Mouse (Mus musculus) midbrain, embryonic 13.5 days (tissue): ENCODE measurements around the gene Mien1. TPM values are rescaled to one million over a fixed set of nuclear protein-coding genes. Genes with fewer than 3 reads are reported as not detected.
A peak's percentile ranks its signal among the peaks of the same experiment; 100 is the strongest.

Experiments used
- ATAC-seq: fragments of 200-750 bp; cut with Nextera tagmentation; 2 replicates; pipeline ENCODE4 v1.8.0; 2017; ENCODE audit warnings: mild to moderate bottlenecking, moderate TSS enrichment, moderate library complexity
- H3K27ac ChIP-seq: fragments of 300-500 bp; sonication (generic); 2 replicates; pipeline ENCODE4 v1.5.1; 2015; ENCODE audit warnings: inconsistent platforms, mild to moderate bottlenecking, moderate library complexity
- H3K27me3 ChIP-seq: fragments of 300-500 bp; sonication (generic); 2 replicates; pipeline ENCODE4 v1.6.1; 2015; ENCODE audit warnings: mild to moderate bottlenecking, inconsistent platforms
- H3K36me3 ChIP-seq: fragments of 300-500 bp; sonication (generic); 2 replicates; pipeline ENCODE4 v1.6.1; 2015; ENCODE audit warnings: mild to moderate bottlenecking, inconsistent platforms
- H3K4me1 ChIP-seq: fragments of 300-500 bp; sonication (generic); replicated peaks from 2 replicates; pipeline ENCODE4 v1.6.1; 2015; ENCODE audit warnings: inconsistent platforms
- H3K4me2 ChIP-seq: fragments of 300-500 bp; sonication (generic); replicated peaks from 2 replicates; pipeline ENCODE4 v1.6.1; 2015; ENCODE audit warnings: moderate library complexity, mild to moderate bottlenecking, inconsistent platforms
- H3K4me3 ChIP-seq: fragments of 300-500 bp; sonication (generic); replicated peaks from 2 replicates; pipeline ENCODE4 v1.5.1; 2015; ENCODE audit warnings: mild to moderate bottlenecking, inconsistent platforms
- H3K9ac ChIP-seq: fragments of 300-500 bp; sonication (generic); replicated peaks from 2 replicates; pipeline ENCODE4 v1.6.1; 2015; ENCODE audit warnings: mild to moderate bottlenecking, inconsistent platforms
- H3K9me3 ChIP-seq: fragments of 300-500 bp; sonication (generic); 2 replicates; pipeline ENCODE4 v1.6.1; 2016; ENCODE audit warnings: mild to moderate bottlenecking, inconsistent platforms
- WGBS: fragments of 180-500 bp; shearing (Covaris S2); methylation state at CpG from one replicate; pipeline ENCODE4 v1.1.7; 2015; 5-methylcytosine and 5-hydroxymethylcytosine counted together
- polyA plus RNA-seq: library from polyadenylated mRNA; unstranded; fragments of >200 nt; fragmentation: Nextera tagmentation; extraction: Ambion mirVana; gene quantifications from 2 replicates; pipeline ENCODE4 v1.2.1, GENCODE M21; 2015

The Mien1 gene
- polyA plus RNA-seq, 1 experiment from 2014 or later: 239 TPM

DNA sequence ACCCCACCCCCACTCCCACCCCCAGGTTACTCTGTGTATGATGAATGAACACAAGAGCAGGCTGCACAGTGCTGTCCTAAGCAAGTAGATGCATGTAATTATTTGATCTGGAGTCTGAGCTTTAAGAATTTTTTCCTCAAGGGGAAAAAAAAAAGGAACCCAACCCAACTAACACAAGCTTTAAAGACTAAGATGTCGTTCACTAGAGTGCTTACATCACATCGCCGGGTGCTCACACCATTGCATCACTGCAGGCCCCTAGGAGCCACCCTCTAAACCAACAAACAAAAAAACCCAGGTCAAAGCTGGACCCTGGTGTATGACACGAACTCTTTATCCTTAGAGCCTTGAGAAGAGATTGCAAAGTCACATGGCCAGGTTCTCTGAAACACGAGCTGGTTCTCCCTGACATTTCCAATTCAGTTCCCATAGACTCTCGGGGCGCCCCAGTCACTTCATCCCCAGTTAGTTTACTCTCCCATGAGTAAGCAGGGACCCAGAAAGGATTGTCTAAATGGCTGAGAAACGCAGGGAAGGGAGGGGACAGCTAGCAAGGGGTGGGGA is 35.2 kb upstream of the Mien1 start:
- H3K9me3 ChIP-seq: no peaks in the 10 kb centered on the region
- no peaks in the 10 kb centered on the region for H3K27me3 ChIP-seq
- no peak for ATAC-seq
- H3K4me1 ChIP-seq: peaks cover 5% of the 10 kb centered on the region; the same call in 1 of the 2 replicates
- no peak overlapping the region for H3K27ac ChIP-seq
- H3K36me3 ChIP-seq: no peaks in the 10 kb centered on the region
- no peak overlapping the region for H3K9ac ChIP-seq
- 61% methylated on average over 8 of the region's 8 CpGs for WGBS
- no peak overlapping the region for H3K4me2 ChIP-seq
- H3K4me3 ChIP-seq: no peak overlapping the region

DNA sequence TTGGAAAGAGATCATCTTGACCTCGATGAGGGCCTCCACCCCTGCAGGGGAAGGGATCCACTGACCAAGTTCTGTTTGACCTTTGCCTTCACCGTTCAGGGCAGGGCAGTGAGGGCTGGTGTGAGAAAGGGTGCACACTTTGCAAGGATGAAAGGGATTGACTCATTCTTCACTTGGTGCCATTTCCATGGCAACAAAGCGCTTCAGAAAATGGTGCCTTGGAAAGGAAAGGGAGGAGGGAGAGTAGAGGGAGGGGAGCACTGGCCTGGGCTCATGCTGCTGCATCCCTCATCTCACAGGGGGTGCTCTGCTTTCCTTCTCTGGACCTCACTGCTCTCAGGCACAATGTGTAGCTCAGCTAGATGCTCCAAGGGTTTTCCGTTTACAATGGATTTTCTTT is 33.9 kb upstream of the Mien1 start:
- Histone ChIP-seq H3K9ac (no peak overlapping the region), H3K4me2 (no peak overlapping the region), H3K4me3 (no peak overlapping the region), H3K36me3 (no peaks in the 10 kb centered on the region), H3K4me1 (peaks cover 5% of the 10 kb centered on the region; the same call in 1 of the 2 replicates), H3K27ac (no peak overlapping the region), H3K27me3 (no peaks in the 10 kb centered on the region), H3K9me3 (no peaks in the 10 kb centered on the region)
- no peak for ATAC-seq
- 26% methylated on average over 4 of the region's 4 CpGs for WGBS

DNA sequence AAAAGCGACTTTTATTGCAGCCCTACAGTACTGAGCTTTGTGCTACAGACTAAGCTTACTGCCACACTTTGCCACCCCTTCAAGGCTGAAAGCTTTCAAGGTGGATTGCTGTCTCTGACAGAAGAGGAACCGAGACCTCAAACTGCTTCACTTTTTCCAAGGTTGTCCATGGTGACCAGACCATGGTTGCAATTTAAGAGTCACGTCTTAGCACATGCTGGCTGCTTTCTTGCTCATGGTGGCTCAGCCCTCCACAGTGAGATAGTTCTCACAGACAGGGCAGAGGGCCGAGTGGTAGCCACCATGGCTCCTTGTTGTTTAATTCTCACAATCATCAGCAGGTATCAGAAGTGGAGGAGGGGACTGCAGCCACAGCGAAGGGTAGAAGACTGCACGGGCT is 32.0 kb upstream of the Mien1 start:
- H3K36me3 ChIP-seq: no peaks in the 10 kb centered on the region
- no peak overlapping the region for H3K4me2 ChIP-seq
- H3K9ac ChIP-seq: no peak overlapping the region
- no peak overlapping the region for H3K27ac ChIP-seq
- no peak overlapping the region for H3K4me3 ChIP-seq
- H3K27me3 ChIP-seq: no peaks in the 10 kb centered on the region
- WGBS: 89% methylated on average over 6 of the region's 6 CpGs
- ATAC-seq: no peak
- H3K9me3 ChIP-seq: no peaks in the 10 kb centered on the region
- peaks cover 5% of the 10 kb centered on the region; the same call in 1 of the 2 replicates for H3K4me1 ChIP-seq

DNA sequence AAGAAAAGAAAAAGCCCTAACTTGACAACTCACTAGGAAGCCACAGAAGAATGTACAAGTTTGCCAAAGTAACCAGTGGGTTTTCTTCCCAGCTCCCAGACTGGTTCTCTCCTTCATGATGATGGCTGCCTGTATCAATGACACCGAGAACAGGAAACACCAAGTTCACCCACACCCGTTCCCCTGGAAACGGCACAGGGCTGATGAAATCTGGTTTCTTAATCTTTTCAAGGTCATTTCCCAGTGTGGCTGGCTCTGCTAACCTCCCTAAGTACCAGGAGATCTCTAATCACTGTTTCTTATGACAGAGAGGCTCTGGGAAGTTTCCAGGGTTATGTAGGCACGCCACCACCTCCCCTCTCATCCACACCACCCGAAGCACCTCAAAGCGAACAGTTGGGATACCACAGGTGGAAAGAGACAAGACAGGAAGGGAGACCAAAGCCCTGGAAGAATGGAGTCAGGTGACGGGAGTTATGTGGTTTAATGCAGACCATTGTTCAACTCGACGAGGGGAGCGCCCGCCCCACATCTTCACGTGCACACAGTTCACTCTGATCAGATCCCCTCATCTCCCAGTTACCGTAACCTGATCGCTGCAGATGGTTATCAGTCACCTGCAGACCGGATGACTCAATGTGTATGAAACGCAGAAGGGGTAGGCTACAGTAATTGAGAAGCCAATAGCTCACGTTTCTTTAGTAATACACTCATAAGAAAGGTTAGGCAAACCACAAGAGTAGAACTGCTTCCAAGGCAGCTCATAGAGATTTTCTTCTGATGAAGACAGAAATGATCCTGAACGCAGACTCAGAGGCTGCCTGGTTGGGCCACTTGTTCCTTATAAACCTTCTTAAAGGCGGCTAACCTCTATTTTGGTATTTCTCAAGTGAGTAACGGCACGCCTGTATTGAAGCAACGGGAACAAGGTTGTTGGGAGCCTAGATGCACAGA is 31.2 kb upstream of the Mien1 start:
- Histone ChIP-seq H3K9me3 (no peaks in the 10 kb centered on the region), H3K9ac (no peak overlapping the region), H3K27me3 (no peaks in the 10 kb centered on the region), H3K36me3 (no peaks in the 10 kb centered on the region), H3K4me1 (peaks cover 5% of the 10 kb centered on the region; the same call in 1 of the 2 replicates), H3K4me3 (no peak overlapping the region), H3K27ac (no peak overlapping the region), H3K4me2 (no peak overlapping the region)
- ATAC-seq: no peak
- 81% methylated on average over 22 of the region's 22 CpGs for WGBS

DNA sequence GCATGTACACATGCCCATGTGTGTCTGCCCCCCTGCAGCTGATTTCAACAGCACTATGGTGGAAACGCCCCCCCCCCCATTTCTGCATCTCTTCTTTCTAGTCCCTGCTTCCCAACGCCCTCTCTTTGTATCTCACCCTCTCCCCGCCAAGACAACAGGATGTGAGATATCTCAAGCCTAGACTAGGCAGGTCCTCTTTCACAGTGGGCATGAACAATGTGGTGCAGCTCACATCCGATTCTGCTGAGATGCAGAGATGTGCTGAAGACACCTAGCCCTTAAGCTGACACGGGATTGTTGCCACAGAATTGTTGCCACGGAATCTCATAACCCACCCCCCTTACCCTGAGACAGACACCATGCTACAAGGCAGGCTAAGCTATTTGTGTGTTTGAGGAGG is 25.7 kb upstream of the Mien1 start:
- no peak overlapping the region for H3K9ac ChIP-seq

DNA sequence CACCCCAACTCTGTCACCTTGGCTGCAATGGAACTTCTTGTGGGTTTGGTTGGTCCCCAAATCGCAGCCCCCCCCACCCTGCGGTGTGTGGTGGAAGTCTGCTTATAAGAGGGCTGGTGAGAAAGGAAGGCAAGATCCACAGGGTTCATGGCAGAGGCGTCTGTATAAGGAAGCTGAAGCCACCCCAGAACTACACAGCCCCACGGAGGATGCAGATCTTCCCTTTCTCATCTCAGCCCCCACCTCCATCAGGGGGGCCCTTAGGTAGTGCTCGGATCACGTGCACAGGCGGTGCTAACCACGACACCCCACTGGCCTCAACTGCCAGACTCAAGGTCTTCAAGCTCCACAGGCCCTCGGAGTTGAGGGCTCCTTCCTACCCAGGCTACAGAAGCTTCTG is 25.1 kb upstream of the Mien1 start:
- no peak overlapping the region for H3K27ac ChIP-seq
- 82% methylated on average over 9 of the region's 9 CpGs for WGBS
- H3K4me2 ChIP-seq: no peak overlapping the region
- no peaks in the 10 kb centered on the region for H3K36me3 ChIP-seq
- H3K9me3 ChIP-seq: no peaks in the 10 kb centered on the region
- H3K4me1 ChIP-seq: no peaks in the 10 kb centered on the region
- H3K27me3 ChIP-seq: peaks cover 29% of the 10 kb centered on the region
- no peak overlapping the region for H3K4me3 ChIP-seq
- H3K9ac ChIP-seq: no peak overlapping the region
- no peak for ATAC-seq

More for the DNA sequence above, 25.7 kb upstream of the Mien1 start:
- H3K27ac ChIP-seq: no peak overlapping the region
- ATAC-seq: no peak
- H3K4me1 ChIP-seq: no peaks in the 10 kb centered on the region
- H3K36me3 ChIP-seq: no peaks in the 10 kb centered on the region
- H3K4me2 ChIP-seq: no peak overlapping the region
- no peaks in the 10 kb centered on the region for H3K9me3 ChIP-seq
- peaks cover 23% of the 10 kb centered on the region for H3K27me3 ChIP-seq
- WGBS: 81% methylated on average over 6 of the region's 6 CpGs
- H3K4me3 ChIP-seq: no peak overlapping the region

DNA sequence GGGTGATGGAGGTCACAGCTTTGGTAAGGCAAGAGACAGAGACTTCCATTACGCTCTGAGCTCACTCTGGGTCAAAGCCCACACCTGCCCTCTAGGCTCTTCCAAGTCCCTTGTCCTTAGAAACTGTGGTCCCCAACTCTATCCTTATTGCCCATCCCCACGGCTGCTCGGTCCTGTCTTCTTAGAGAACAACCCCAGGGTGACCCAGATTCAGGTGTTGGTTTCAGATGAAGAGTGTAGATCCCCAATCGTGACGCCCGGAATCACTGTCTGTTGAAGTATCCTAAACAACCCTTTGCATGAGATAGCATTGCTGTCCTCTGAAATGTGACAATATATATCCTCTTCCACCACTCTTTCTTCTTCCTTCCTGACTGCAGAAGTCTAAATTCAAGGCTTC is 23.5 kb upstream of the Mien1 start:
- Histone ChIP-seq H3K9ac (no peak overlapping the region), H3K4me2 (no peak overlapping the region), H3K36me3 (no peaks in the 10 kb centered on the region), H3K4me3 (no peak overlapping the region), H3K9me3 (no peaks in the 10 kb centered on the region), H3K27ac (no peak overlapping the region), H3K27me3 (peaks cover 41% of the 10 kb centered on the region), H3K4me1 (peaks cover 7% of the 10 kb centered on the region; the same call in 1 of the 2 replicates)
- ATAC-seq: no peak
- WGBS: 95% methylated on average over 6 of the region's 6 CpGs

DNA sequence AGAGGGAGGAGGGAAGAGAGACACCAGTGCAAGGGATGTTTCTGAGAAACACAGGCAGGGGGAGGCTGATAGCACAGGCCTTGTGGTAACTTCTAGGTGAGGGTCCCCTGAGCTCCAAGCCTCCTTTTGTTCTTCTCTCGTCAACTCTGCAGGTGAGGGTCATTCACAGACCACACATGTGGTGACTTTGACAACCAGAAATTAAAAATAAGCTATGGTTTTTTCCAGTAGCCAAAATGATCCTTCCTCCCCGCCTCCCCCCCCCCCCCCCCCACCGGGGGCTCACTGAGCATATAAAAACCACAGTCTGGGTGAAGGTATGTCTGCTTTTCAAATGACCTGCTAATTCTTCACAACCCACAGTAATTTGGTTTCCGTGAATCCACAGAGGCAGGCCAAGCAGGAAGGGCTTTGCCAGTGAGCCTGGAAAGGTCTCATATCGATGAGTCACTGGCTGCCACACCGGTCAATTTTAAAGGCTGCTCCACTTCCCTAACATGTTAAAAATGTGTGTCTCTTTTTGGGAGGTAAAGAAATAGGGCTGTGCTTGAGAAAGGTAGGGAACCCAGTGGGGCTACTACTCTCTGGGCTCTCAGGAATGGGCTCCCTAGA is 22.4 kb upstream of the Mien1 start:
- WGBS: 60% methylated on average over 6 of the region's 6 CpGs
- Histone ChIP-seq H3K9me3 (no peaks in the 10 kb centered on the region), H3K36me3 (no peaks in the 10 kb centered on the region), H3K4me2 (no peak overlapping the region), H3K27ac (no peak overlapping the region), H3K27me3 (peaks cover 42% of the 10 kb centered on the region), H3K4me3 (no peak overlapping the region), H3K9ac (no peak overlapping the region), H3K4me1 (peaks cover 11% of the 10 kb centered on the region; the same call in 1 of the 2 replicates)
- no peak for ATAC-seq

DNA sequence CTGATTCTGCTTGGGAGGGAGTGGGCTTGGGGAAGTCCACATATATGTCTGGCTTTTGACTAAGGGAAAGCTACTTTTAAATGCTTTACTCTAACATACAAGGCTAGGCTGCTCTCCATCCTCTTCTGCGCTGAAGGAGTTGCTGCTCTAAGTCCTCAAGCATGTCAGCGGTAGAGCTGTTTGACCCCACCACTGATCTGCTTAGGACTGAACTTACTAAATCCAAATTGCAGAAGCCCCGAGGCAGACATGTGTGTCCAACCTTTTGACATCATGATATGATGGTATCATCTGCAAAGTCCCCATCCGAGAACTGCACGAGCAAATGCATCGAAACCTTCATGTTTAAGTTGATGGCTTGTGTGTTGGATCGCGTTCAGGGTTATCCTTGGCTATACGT is 21.1 kb upstream of the Mien1 start:
- WGBS: 81% methylated on average over 9 of the region's 9 CpGs

DNA sequence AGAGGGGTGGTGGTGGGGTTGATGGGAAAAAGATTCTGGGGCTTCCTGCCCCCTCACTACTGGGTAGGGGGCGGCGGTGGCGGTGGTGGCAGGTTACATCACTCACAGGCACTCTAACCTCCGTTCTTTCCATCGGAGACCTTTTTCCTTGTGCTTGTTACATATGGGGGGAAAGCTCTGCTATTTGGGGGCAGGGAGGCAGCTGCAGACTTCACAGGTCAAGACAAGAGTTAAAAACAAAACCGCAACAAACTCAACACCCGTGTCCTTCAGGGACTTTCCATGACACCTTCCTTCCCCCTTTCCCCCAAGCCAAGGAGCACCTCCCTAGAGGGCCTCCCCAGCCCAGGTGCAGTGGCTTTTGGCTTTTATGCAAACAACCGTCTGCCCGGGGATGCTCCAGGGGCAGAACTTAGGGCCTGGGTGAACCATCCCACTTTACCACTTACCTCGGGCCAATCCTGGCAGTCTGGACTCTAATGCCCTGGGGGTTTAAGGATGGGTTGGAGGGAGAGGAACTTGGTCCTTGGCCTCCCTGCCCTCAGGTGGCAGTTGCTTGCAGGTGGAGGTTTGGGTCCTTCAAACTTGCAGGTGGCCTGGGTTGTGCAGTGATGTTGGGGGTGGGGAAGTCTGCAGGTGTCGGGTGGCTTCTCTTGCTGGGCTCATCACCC is 20.4 kb upstream of the Mien1 start:
- ATAC-seq: no peak
- H3K4me1 ChIP-seq: peaks cover 11% of the 10 kb centered on the region; the same call in 1 of the 2 replicates
- peaks cover 45% of the 10 kb centered on the region for H3K27me3 ChIP-seq

More for the DNA sequence above, 21.1 kb upstream of the Mien1 start:
- ATAC-seq: no peak
- Histone ChIP-seq H3K27ac (no peak overlapping the region), H3K36me3 (no peaks in the 10 kb centered on the region), H3K4me1 (peaks cover 11% of the 10 kb centered on the region; the same call in 1 of the 2 replicates), H3K9me3 (no peaks in the 10 kb centered on the region), H3K9ac (no peak overlapping the region), H3K27me3 (peaks cover 45% of the 10 kb centered on the region), H3K4me3 (no peak overlapping the region), H3K4me2 (no peak overlapping the region)

DNA sequence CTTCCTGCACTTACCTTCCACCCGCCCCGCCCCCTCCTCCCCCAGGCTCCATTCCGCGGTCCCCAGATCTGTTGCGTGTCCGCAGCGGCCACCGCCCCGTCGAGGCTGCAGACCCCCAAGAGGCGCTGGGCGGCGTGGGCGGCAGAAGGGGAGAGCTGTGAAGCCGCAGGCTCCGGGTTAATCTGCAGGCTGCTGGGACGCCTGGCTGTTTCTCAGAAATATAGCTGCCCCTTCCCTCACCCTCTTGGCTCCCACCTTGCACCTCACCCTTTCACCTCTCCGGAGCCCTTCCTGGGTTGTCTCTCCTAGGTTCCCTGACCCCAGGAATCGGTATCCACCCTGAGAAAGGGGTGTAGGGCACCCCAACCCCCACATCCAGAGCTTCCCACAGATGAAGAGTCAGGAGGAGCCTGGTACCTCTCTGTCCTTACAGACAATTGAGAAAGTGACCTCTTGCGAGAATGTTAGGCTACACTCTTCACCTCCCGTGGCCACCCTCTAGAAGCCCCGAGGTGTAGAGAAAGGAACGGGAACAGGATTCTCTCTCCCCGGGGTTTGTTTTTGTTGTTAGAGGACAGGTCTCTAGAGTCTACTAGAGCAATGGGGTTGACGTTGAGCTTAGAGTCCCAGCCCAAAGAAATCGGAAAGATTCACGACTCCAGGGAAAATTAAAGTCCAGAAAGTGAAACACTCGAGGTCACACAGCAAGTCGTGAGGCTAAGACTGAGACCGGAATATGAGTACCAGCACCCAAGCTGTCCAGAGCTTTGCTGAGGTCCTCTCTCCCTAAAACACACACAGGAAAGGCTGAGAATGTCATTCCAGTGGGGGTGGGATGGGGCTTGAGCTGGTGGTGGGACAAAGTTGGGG is 19.6 kb upstream of the Mien1 start:
- Histone ChIP-seq H3K36me3 (no peaks in the 10 kb centered on the region), H3K4me3 (peak overlapping the region; percentile 59), H3K4me2 (peak overlapping the region; percentile 78), H3K27me3 (peaks cover 45% of the 10 kb centered on the region), H3K27ac (no peak overlapping the region), H3K9ac (peak overlapping the region; percentile 71), H3K4me1 (peaks cover 11% of the 10 kb centered on the region; the same call in 1 of the 2 replicates), H3K9me3 (no peaks in the 10 kb centered on the region)
- no peak for ATAC-seq
- WGBS: 3% methylated on average over 28 of the region's 30 CpGs

More for the DNA sequence above, 20.4 kb upstream of the Mien1 start:
- no peak overlapping the region for H3K4me3 ChIP-seq
- H3K9me3 ChIP-seq: no peaks in the 10 kb centered on the region
- no peak overlapping the region for H3K4me2 ChIP-seq
- no peak overlapping the region for H3K27ac ChIP-seq
- no peaks in the 10 kb centered on the region for H3K36me3 ChIP-seq
- H3K9ac ChIP-seq: no peak overlapping the region
- 24% methylated on average over 11 of the region's 11 CpGs for WGBS
